Mouse (Mus musculus): ENCODE measurements around the gene C1qtnf12.

The C1qtnf12 gene

DNA sequence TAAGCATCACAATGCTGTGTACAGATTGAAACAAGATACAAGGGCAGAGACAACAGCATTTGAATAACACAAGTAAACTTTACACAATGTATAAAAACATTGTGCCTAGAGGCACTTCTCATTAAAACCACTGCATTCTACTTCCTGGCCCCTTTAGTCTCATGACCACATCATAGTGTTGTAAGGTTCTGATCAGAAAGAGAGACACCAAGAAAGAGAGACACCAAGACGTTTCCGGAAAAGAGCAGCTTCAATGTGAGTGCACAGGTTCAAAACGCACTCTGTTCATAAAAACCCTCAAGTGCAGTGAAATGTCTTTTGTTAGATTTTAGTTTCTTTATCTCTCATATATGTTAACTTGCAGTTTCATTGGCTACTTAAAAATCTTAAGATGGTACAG, 42.0 kb downstream of the C1qtnf12 start:
- no peak for DNase-seq

DNA sequence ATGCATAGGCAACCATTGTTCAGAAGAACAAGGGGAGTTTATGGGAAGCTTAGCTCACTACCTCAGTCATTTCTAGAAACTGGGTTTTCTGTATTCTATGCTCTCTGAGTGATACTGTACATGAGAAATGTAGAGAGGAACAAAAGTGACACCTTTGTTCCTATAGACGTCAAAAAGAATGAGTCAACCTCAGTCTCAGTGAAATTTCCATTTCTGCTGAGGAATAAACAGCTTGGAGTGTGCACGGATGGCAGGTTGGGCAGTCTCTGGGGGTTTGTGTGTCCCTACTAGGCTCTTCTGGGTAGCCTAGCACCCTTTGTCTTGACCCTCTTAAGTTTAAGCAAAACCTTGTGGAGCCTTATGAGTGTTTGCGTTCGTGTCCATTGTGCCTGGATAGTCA, 46.3 kb downstream of the C1qtnf12 start:
- DNase-seq, result no peak

DNA sequence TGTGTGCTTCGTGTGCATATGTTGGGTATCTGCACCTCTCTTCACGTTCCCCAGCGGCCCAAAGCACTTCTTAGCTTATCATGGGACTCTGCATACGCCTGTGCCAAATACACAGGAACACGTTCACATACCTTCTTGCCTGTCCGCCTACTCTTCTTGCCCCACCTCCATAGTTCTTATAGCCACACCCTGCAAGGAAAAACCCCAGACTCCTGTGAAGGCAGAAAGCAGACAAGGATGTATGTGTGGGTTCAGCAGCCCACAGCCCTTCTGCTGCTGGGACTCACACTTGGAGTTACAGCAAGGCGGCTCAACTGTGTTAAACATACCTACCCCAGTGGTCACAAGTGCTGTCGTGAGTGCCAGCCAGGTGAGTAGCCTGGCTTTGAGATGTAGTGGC, 51.5 kb downstream of the C1qtnf12 start, which contains the start of gene Tnfrsf4:
Tnfrsf4 (plus strand) TSS at position 207 of the 400 bp plus-strand sequence.
- DNase-seq, result no peak

DNA sequence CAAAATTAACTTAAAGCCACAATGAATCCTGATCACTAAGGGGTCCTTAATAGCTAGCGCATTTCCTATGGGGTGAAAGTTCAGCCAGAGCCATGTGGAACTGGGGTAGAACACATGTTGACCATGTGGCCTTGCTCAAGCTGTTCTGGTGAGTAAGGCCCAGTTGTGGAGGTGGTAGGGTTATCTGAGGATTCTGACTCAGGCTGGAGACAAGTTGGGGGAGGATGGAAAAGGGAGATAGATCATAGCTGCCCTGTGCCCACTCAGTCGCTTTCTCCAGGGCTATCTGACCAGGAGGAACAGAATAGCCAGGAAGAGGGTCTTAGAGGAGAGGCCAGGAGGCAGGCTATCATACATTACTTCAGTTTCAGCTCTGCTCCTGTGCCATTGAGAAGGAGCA, 52.3 kb downstream of the C1qtnf12 start:
- no peak for DNase-seq
